ENCODE assay signal across 8 mouse cellular contexts in genomic region chr6:87466221-87466620, GRCm38 (mm10). TPM values are rescaled to one million over a fixed set of nuclear protein-coding genes. Genes with fewer than 3 reads are reported as not detected.
DNase-seq lines count a peak whose midpoint lies in the region; ATAC-seq lines count a peak whose summit lies in the region.

No protein-coding gene starts in this region.

- H3K27me3 ChIP-seq in hindbrain, embryonic 13.5 days, result no peaks in the 10 kb centered on the region

- H3K4me3 ChIP-seq in hindbrain, embryonic 13.5 days, result peak overlapping the region; percentile 16; the same call in 1 of the 2 replicates

- no peaks in the 10 kb centered on the region for H3K36me3 ChIP-seq in hindbrain, embryonic 13.5 days

- ATAC-seq in hindbrain, embryonic 13.5 days (ENCODE audit: low FRiP score), result no peak
- ATAC-seq in megakaryocyte-erythroid progenitor cell, adult 5-6 weeks (replicated peaks; ENCODE audit: low FRiP score, low TSS enrichment, poor library complexity, severe bottlenecking), result peak; percentile 70
- no peak for ATAC-seq in activated CD4-positive, CD25-positive, alpha-beta regulatory T cell, adult 4 months

- H3K4me1 ChIP-seq in hindbrain, embryonic 13.5 days (replicated peaks), result peaks cover 6% of the 10 kb centered on the region; the same call in 1 of the 2 replicates

- no peak overlapping the region for H3K27ac ChIP-seq in hindbrain, embryonic 13.5 days

- peak; percentile 81 for DNase-seq in NIH3T3 (ENCODE audit: low read depth)
- peak; percentile 45 for DNase-seq in cerebellum, adult 8-10 months
- peak; percentile 28 to 80 for DNase-seq in frontal cortex, adult 2 months (ENCODE audit: extremely low spot score in 1 of 2, low spot score in 1 of 2)
- peak; percentile 42 to 45 for DNase-seq in layer of hippocampus, postnatal 14 days (ENCODE audit: low spot score in 2 of 2)
- peak; percentile 19 to 32 for DNase-seq in right cerebral cortex, postnatal 36 days (ENCODE audit: low spot score in 2 of 2)

- WGBS in hindbrain, embryonic 13.5 days, result 12% methylated on average over 12 of the region's 12 CpGs

- H3K4me2 ChIP-seq in hindbrain, embryonic 13.5 days, result peak overlapping the region; percentile 42

- H3K9me3 ChIP-seq in hindbrain, embryonic 13.5 days, result no peaks in the 10 kb centered on the region

- peak overlapping the region; percentile 56; the same call in 1 of the 2 replicates for H3K9ac ChIP-seq in hindbrain, embryonic 13.5 days

RNA-seq across cellular contexts. Expression of gene Bmp10, which starts 37.4 kb away (rescaled TPM):
- not detected in 2 replicates for polyA plus RNA-seq in frontal cortex, adult 2 months (2012; rRNA removed)
- polyA plus RNA-seq in hindbrain, embryonic 13.5 days (2015; fragmentation: Nextera tagmentation; extraction: Ambion mirVana), result not detected in 2 replicates
- not detected for total RNA-seq in layer of hippocampus, postnatal 14 days (2021)
- not detected in 2 replicates for total RNA-seq in megakaryocyte-erythroid progenitor cell, adult 5-6 weeks (2014; fragmentation: Nextera tagmentation)
- total RNA-seq in megakaryocyte-erythroid progenitor cell, adult 5-6 weeks (2017), result not detected in 2 replicates
- polyA plus RNA-seq in activated CD4-positive, CD25-positive, alpha-beta regulatory T cell, adult 4 months (2017; shearing (Covaris generic)), result not detected

Comparison
In these comparisons a context has a peak if more than half of its experiments do, and no peak if none do; other contexts are left out.
1. DNase-seq: peak in every context shown above with its lines; median percentile 81 in NIH3T3; 54 in frontal cortex, adult 2 months; 45 in cerebellum, adult 8-10 months; 44 in layer of hippocampus, postnatal 14 days; 26 in right cerebral cortex, postnatal 36 days.